Mouse (Mus musculus) ZHBTc4 (cell line): ENCODE measurements at regions not wholly inside any gene's neighbourhood (a gene's known extent, or its start where the extent isn't known, plus 50 kb on each side); places are given as distances from the start of the nearest gene placed in this dataset.

Source experiments
- DNase-seq: peaks from one replicate; pipeline ENCODE4 v3.0.0-alpha.2; 2011; ENCODE audit warnings: low read depth, low spot score

GRCm38 (mm10) chr8:73930344-73930743 lies 577.0 kb upstream of the Large1 start:
- DNase-seq: no peak

GRCm38 (mm10) chr8:73925515-73926241 lies 572.3 kb upstream of the Large1 start:
- DNase-seq: no peak

GRCm38 (mm10) chr8:73923181-73923580 lies 569.8 kb upstream of the Large1 start:
- peak; percentile 13 for DNase-seq

GRCm38 (mm10) chr8:73921158-73921557 lies 567.8 kb upstream of the Large1 start:
- DNase-seq: no peak

GRCm38 (mm10) chr8:73920564-73920963 lies 567.2 kb upstream of the Large1 start:
- no peak for DNase-seq

GRCm38 (mm10) chr8:73905071-73905470 lies 551.7 kb upstream of the Large1 start:
- DNase-seq: no peak

- no peak for DNase-seq
Measured at GRCm38 (mm10) chr8:73903838-73904237, 550.5 kb upstream of the Large1 start.

GRCm38 (mm10) chr8:73885976-73886375 lies 532.6 kb upstream of the Large1 start:
- no peak for DNase-seq

GRCm38 (mm10) chr8:73881606-73882005 lies 528.3 kb upstream of the Large1 start:
- DNase-seq: peak; percentile 88
